Mouse (Mus musculus): Measurements from ENCODE around the gene Acsbg2. TPM values are rescaled to one million over a fixed set of nuclear protein-coding genes. Genes with fewer than 3 reads are reported as not detected.

Acsbg2 gene
- polyA plus RNA-seq, 1 experiment = not detected

DNA sequence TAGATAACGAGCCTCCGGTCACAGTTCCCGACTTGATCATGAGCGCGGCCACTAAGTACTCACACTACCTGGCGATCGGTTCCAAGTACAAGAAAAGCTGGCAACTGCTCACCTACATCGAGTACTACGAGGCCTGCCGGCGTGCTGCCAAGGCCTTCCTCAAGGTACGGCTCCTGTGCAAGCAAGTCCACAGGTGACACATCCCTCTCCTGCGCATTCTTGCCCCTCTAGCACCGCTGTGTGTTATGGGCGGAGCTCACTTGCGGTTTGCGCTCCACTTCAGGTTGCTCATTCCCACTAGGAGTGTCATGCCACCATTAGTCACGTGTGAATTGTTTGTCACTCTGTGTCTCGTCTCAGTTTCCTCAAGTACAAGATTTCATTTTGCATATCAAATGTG is 3.2 kb upstream of the Acsbg2 start:
- TF ChIP-seq GATA1 (IDR thresholded peaks at IDR 0.05; ENCODE audit: low read length) = no peak

DNA sequence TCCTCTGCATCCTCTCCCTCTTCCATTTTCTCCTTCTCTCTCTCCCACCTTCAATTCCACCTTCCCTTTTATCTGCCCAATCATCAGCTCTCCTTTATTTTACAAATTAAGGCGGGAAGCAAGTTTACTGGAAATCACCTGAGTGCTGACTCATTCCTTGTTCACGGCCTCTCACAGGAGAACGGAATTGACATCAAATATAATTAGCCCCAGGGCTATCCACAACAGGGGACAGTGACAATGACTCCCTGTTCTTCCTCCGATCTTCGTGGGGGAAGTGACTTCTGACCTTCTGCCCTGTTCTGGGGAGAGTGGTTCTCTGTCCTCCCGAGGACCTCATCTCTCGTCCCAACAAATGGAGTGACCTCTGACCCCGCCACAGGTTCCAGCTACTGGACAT is 2.7 kb upstream of the Acsbg2 start:
- no peak for TF ChIP-seq GATA1 (IDR thresholded peaks at IDR 0.05; ENCODE audit: low read length)

DNA sequence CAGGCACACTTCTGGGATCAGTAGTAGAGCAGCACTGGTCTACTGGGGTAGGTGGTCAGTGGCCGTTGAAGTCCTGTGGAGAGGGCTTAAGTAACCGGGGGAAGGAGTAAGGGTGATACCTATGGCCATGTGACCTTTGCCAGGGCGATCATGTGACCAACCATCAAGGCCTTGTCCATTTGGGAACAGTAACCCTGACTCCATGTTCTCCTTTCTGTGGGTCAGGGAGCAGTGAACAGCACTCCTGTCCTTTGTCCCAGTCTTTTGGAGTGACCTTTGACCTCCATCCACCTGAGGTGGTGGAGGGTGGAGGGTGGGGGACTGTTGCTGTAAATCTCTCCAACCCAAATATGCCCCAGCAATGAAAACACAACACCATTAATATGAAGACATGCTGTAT is 2.2 kb upstream of the Acsbg2 start:
- no peak for TF ChIP-seq GATA1 (IDR thresholded peaks at IDR 0.05; ENCODE audit: low read length)

- TF ChIP-seq GATA1 (IDR thresholded peaks at IDR 0.05; ENCODE audit: low read length) = no peak
Measured at GRCm38 (mm10) chr17:56874936-56875651, 847 bp upstream of the Acsbg2 start, which contains the start of gene 1700061G19Rik. Gene 1700061G19Rik, plus strand, starts transcription at chr17:56875477.

- TF ChIP-seq GATA1 (IDR thresholded peaks at IDR 0.05; ENCODE audit: low read length) = no peak
Measured at GRCm38 (mm10) chr17:56872512-56872911, 1.7 kb downstream of the Acsbg2 start.

- no peak for TF ChIP-seq GATA1 (IDR thresholded peaks at IDR 0.05; ENCODE audit: low read length)
Measured at GRCm38 (mm10) chr17:56871767-56872166, 2.5 kb downstream of the Acsbg2 start.

DNA sequence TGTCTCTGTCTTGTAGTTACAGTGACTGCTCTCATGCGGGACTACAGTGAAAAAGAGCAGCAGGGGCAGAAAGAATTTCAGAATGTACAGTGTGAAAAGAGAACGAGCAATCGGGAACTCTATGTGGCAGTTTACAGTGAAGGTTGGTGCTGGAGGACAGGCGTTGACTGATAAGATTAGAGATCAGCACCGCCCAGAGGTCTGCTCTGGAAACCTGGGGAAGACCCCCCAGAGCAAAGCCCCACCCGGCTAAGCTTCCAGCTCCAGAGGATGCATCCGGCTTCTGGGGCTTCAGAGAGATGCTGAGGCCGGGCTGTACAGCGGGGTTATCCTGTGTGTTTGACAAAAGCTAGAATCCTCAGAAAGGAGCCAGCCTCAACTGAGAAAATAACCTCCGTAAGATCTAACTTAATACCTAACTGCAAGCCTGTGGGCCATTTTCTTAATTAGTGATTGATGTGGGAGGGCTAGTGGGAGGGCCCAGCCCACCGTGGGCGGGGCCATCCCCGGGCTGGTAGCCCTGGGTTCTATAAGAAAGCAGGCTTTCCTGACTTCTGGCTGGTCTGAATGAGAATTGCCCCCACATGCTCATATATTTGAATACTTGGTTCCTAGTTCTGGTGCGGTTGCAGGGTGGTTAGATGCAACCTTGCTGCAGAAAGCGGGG is 3.8 kb downstream of the Acsbg2 start:
- no peak for TF ChIP-seq GATA1 (IDR thresholded peaks at IDR 0.05; ENCODE audit: low read length)

GRCm38 (mm10) chr17:56869481-56869977 is 4.7 kb downstream of the Acsbg2 start:
- no peak for TF ChIP-seq GATA1 (IDR thresholded peaks at IDR 0.05; ENCODE audit: low read length)

DNA sequence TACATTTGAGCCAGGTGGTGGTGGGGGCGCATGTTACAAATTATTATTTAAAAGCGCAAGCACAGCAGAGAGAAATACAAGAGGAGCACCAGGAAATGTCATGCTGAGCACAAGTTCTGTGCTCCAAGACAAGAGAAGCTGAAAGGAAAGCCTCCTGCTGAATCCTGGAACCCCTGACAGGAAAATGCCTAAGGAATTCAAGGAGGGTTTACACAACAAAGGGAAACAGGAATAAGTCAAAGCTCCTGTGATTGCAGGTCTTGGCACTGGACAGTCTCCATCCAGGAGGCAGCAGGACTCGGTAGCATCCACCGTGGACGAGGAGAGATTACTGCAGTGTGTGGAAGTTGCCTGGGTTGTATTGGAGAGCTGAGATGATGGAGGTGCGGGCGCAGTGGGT is 8.2 kb downstream of the Acsbg2 start:
- TF ChIP-seq GATA1 (IDR thresholded peaks at IDR 0.05; ENCODE audit: low read length) = no peak

GRCm38 (mm10) chr17:56861197-56861596 is 13.1 kb downstream of the Acsbg2 start:
- TF ChIP-seq GATA1 (IDR thresholded peaks at IDR 0.05; ENCODE audit: low read length) = no peak

GRCm38 (mm10) chr17:56858922-56859321 is 15.3 kb downstream of the Acsbg2 start:
- no peak for TF ChIP-seq GATA1 (IDR thresholded peaks at IDR 0.05; ENCODE audit: low read length)

DNA sequence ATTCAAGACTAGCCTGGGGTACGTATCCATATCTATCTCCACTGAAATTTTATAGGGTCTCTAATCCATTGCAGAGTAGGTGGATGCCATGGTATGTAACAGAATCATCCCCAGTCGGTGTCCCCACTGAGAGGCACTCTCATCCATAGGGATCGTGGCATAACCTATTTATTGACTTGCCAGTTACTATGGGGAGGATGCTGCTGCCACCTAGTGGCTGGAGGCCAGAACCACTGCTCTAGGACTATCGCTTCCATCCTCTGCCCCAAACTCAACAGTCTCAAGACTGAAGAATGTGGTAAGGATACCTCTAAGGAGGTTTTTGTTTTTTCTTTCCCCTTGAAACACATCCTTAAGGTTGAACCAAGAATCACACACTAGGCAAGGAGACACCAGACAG is 16.0 kb downstream of the Acsbg2 start:
- TF ChIP-seq GATA1 (IDR thresholded peaks at IDR 0.05; ENCODE audit: low read length) = no peak

GRCm38 (mm10) chr17:56855421-56855820 is 18.8 kb downstream of the Acsbg2 start:
- TF ChIP-seq GATA1 (IDR thresholded peaks at IDR 0.05; ENCODE audit: low read length) = no peak

GRCm38 (mm10) chr17:56851167-56851566 is 23.1 kb downstream of the Acsbg2 start:
- no peak for TF ChIP-seq GATA1 (IDR thresholded peaks at IDR 0.05; ENCODE audit: low read length)

DNA sequence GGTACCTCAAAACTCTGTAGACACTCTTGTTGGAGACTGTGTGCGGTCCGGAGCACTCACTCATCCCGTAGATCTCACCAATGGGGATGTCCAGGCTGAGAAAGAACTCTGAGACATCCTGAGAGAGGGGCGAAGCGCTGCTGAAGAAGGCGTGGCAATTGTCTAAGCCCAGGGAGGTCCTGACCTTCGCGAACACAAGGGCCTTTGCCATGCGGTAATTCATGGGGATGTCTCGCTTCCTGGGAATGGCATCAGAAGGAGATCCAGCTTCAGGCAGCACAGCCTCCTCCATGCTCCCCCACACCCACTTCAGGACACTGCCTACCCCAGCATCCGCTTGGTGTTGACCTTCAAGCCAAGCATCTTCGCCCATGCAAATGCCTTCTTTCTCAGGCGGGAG is 24.5 kb downstream of the Acsbg2 start:
- no peak for TF ChIP-seq GATA1 (IDR thresholded peaks at IDR 0.05; ENCODE audit: low read length)

DNA sequence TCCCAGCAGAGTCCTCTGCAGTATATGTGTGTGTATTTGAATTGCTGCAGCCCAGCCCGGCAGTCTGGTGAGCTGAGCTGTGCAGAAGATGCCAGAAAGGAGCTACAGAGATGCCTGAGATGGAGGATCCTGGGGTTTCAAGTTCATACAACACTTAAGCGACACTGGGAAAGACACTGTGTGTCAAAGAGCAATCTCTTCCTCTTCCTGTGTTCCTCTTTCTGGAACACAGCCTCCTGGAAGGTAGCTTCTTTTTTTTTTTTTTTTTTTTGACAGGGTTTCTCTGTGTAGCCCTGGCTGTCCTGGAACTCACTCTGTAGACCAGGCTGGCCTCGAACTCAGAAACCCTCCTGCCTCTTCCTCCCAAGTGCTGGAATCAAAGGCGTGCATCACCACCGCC is 25.5 kb downstream of the Acsbg2 start:
- TF ChIP-seq GATA1 (IDR thresholded peaks at IDR 0.05; ENCODE audit: low read length) = no peak

- TF ChIP-seq GATA1 (IDR thresholded peaks at IDR 0.05; ENCODE audit: low read length) = no peak
Measured at GRCm38 (mm10) chr17:56843678-56844077, 30.6 kb downstream of the Acsbg2 start.
